Mouse (Mus musculus): ENCODE results near the gene C1qtnf6.

Gene C1qtnf6

DNA sequence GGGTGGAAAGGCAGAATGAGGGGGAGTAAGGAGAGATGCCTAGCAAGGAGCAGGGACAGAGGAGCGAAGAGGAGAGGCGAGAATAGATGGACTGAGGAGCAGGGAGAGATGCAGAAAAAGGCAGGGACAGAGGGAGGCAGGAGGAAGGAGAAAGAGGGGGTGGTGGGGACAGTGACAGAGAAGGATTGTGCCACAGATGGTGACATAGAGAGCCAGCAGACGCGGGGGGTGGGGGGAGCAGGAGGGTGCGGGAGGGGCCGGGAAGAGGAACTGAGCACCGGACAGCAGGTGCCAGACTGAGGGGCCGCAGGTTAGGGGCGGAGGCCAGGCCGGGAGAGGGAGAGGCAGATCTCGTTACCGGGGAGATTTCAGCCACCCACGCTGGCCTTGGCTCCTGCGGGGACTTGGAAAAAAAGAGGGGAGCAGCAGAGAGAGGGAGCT, 13.4 kb upstream of the C1qtnf6 start, which contains the start of gene Sstr3:
Gene Sstr3, minus strand, starts transcription at position 125 of the 441 bp plus-strand sequence.
- DNase-seq (ENCODE audit: low spot score in 2 of 2), result no peak

- DNase-seq (ENCODE audit: low spot score in 2 of 2), result no peak
These were observed 12.8 kb upstream of the C1qtnf6 start for GRCm38 (mm10) chr15:78544041-78544440.

- DNase-seq (ENCODE audit: low spot score in 2 of 2), result no peak
These were observed 11.6 kb upstream of the C1qtnf6 start for GRCm38 (mm10) chr15:78542767-78543303.

DNA sequence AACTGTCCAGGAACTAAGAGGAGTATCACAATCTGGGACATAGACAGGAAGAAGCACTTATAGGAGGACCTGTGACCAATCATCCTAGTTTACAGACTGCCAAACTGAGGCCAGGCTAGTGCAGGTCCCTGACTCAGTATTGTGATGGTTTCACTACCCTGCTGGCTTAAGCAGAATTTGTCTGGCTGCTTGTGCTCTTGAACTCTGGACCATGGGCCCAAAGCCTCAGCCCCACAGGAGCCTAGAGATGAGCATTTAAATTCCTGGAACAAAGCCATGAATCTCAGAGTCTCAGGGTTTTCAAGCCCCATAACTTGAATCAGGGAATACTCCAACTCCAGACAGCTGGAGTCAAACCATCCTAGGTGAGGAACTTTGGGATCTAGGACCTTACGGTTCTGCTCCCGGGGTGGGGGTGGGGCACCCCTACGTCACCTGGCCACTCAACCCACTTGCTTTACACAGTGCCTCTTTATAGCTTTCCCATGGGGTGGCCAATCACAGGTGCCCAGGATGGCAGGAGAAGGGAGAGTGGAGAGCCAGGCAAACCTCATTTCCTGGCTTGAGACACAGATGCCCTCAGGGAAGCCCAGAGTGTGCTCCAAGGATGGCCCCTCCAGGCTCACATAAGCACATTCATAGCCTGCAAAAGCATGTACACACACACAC, 11.0 kb upstream of the C1qtnf6 start:
- DNase-seq (ENCODE audit: low spot score in 2 of 2), result no peak

- no peak for DNase-seq (ENCODE audit: low spot score in 2 of 2)
These were observed 10.4 kb upstream of the C1qtnf6 start for GRCm38 (mm10) chr15:78541606-78542005.

DNA sequence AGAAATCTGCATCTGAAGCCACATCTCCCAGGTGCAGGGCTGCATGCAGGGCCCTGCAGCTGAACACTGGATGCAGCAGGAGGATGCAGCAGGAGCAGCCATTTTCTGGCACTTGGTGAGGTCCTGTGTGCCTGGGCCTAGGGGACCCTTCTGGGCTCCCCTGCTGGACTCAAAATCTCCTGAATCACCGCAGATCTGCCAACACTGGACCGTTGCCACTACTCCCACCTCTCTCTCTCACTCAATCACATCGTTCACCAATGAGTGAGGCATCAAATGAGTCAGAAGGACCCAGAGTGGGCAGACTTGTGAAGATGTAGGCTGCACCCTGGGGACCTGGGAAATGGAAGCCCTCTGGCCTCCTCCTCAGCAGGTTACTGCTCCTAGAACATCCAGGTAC, 9.8 kb upstream of the C1qtnf6 start:
- DNase-seq (ENCODE audit: low spot score in 2 of 2), result no peak

GRCm38 (mm10) chr15:78535723-78536421, 4.7 kb upstream of the C1qtnf6 start:
- no peak for DNase-seq (ENCODE audit: low spot score in 2 of 2)

DNA sequence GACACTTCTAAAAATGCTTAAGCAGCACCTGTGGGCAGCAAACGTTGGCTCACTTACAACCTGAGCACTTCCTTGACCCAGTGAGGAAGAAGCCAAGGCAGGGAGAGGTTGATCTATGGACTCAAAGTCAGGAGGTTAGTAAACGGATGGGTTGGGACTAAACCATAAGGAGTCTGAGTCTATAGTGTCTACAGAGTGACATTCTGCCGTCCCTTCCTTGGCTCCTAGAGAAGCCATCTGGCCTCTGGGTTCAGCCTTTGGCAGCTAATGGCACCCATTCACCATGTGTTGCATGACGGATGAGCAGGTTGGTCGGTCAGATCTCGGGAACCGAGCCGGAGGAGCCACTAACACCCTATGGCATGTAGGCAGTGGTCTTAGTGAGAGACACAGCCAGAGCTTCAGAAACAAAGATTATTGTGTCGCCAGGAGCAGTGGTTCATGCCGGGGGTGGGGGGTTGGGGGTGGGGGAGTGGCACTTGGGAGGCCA, 2.2 kb upstream of the C1qtnf6 start:
- DNase-seq (ENCODE audit: low spot score in 2 of 2), result no peak

- DNase-seq (ENCODE audit: low spot score in 2 of 2), result no peak
These were observed 1.5 kb upstream of the C1qtnf6 start for GRCm38 (mm10) chr15:78532566-78533345.

DNA sequence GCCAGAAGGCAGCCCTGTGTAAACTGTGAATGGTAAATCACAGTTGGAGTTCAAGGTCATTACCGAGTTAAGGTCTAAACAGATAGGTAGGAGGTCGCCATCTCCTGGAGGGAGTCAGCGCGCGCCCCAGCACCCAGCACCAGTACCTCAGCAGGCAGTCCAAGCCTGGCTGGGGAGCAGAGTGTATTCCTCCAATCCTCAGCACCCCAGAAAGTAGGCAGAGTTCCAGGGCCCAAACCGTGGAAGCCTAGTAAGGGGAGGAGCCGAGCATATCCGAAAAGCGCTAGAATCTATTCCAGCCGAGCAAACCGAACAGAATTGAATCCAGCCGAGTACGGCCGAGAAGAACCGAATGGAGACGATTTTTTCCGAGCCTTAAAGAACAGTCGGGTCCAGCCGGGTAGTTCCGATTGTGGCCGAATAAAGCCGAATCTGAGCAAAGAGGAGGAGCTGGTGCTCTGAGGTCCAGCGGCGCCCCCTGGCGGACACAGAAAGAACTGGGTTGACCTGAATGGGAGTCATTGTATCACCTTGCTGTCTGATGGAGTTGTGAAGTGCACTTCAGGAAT, 769 bp upstream of the C1qtnf6 start:
- DNase-seq (ENCODE audit: low spot score in 2 of 2), result peak; percentile 100

- no peak for DNase-seq (ENCODE audit: low spot score in 2 of 2)
These were observed 170 bp upstream of the C1qtnf6 start for GRCm38 (mm10) chr15:78531451-78531720.

DNA sequence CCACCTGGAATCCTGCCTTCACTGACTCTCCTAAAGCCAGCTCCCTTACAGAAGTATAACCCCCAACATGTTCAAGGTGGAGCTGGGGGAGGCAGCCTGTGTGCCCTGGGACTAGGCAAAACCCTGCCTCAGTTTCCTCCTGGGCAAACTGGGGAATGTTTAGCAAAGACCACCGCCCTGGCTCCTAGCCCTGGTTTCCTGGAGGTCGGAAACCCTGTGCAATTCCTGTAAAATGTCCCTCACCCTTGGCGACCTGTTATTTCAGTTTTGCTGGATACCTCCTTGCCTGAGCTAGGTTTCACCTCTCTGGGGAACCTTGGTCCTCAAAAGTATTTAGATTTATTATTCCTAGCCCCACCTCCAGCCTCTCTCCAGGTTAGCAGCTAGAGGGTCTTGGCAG, 1.1 kb downstream of the C1qtnf6 start:
- DNase-seq (ENCODE audit: low spot score in 2 of 2), result no peak

- DNase-seq (ENCODE audit: low spot score in 2 of 2), result peak in 1 of 2 experiments; percentile 58
These were observed 1.7 kb downstream of the C1qtnf6 start for GRCm38 (mm10) chr15:78529428-78529990.

DNA sequence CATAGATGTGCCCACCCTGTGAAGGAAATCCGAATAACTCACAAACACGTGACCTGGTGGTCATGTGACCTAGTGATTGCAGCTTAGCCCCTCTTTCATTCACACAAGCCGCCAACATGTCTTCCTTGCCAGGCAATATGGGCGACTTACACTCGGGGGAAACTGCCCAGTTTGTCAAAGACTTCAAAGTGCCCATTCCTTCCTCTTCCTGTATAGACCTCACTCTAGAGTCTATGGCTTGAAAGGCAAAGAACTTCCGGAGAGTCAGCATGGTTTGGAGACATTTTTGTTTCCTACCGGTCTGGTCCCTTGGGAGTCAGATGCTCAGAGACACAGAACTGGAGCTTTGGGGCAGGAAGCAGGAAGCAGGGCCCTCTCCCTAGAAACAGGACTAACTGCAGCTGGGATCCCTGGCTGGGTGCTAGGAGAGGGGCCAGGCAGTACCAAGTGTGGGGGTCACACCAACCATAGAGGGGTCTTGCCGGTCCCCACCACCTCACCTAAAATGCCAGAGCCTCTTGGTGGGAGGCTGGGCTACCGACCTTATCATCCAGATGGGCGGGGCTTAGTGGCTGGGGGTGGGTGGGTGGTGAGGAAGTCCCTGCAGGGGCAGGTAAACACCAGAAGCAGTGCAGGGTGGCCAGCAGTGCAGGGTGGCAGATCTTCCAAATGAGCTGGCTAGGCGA, 2.3 kb downstream of the C1qtnf6 start:
- no peak for DNase-seq (ENCODE audit: low spot score in 2 of 2)

DNA sequence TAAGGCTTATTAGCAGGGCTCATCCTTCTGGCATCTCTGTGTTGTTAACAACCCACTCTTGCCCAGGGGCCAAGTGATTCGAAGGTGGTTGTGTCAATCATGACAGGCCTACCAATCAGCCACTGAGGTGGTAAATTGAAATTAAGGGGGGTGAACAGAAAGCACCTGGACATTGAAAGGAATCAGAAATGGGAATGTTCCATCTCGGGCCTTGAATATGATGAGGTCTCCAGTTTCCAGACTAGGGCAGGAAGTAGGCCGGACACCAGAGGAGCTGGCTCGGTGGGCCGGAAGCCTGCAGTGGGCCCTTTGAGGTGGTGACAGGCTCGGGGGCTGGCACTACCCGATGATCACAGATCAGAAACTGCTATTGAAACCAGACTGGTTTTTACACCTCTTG, 3.2 kb downstream of the C1qtnf6 start:
- DNase-seq (ENCODE audit: low spot score in 2 of 2), result no peak

GRCm38 (mm10) chr15:78524163-78524562, 7.1 kb downstream of the C1qtnf6 start:
- no peak for DNase-seq (ENCODE audit: low spot score in 2 of 2)

- DNase-seq (ENCODE audit: low spot score in 2 of 2), result no peak
These were observed 9.3 kb downstream of the C1qtnf6 start for GRCm38 (mm10) chr15:78521892-78522291.

DNA sequence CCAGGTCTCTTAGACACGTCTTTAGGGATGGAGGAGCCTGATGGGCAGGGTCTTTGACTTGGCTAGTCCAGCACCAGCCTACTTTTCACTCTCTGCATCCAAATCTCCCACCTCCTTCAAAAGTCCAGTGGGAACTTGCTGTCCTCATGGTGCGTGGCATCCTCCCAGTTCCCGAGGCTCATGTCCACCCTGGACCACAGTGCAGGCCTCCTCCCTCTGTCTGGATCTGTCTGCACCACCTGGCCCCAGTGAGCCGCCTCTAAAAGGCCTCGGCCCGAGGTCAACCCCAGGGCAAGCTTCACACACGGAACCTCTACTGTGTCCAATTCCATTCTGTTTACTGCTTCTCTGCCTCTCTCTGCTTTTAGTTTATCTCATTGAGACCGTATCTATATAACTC, 9.9 kb downstream of the C1qtnf6 start:
- no peak for DNase-seq (ENCODE audit: low spot score in 2 of 2)

DNA sequence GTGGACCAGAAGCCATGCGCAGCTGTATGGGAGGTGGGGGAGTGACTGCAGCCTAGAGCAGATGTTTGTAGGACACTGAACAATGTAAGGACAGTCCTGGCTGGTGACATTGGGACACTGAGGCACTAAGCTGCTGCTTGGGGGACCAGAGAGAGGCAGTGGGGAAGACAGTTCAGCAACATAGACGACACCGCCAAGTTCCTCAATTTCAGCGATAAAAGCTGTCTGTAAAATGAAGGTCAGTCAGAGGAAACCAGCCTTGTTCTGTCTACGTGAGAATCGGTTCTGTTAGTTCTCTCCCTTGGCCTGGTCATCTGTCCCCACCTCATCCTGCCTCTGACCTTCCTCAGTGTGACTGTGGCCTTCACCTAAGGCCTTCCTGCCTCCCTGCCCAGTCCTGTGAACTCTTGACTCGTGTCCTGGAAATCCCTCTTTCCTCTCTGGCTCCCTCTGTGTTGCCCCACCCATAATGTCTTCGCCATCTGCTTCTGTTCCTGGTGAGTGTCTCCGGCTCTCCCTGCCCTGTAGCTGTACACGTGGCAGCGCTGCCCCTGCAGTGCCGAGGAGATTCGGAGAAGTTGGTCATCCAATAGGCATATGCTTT, 11.0 kb downstream of the C1qtnf6 start:
- no peak for DNase-seq (ENCODE audit: low spot score in 2 of 2)

GRCm38 (mm10) chr15:78518221-78518620, 13.0 kb downstream of the C1qtnf6 start:
- DNase-seq (ENCODE audit: low spot score in 2 of 2), result no peak

DNA sequence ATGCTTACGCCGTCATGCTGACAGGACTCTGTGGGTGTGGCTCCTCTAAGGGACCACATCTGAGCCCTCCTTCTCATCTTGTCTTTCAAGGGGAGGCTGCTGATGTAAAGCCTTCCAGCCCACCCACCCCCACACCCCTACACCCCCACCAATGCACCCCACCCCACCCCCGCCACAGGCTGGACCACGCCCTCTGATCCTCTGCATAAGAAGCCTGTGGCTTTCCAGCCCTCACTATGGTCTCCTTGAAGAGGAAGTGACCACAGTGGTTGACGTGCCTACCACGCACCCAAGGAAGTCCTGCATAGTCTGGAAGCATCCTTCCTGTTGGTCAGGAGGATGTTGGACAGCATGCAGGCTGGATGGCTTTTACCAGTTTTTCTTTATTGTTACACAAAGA, 15.5 kb downstream of the C1qtnf6 start:
- DNase-seq (ENCODE audit: low spot score in 2 of 2), result no peak
